Comparison of ENCODE assay signal across 8 mouse cellular contexts in genomic region chr8:119678138-119678843, GRCm38 (mm10). TPM values are rescaled to one million over a fixed set of nuclear protein-coding genes. Genes with fewer than 3 reads are reported as not detected.
DNase-seq lines count a peak whose midpoint lies in the region; TF ChIP-seq lines count a peak whose summit lies in the region.

No protein-coding gene starts in this region.

- no peaks in the 10 kb centered on the region for H3K4me1 ChIP-seq in bone marrow, adult 2 months (ENCODE audit: control insufficient read depth, insufficient read depth, low read length)

- intact Hi-C loops in left cerebral cortex, adult 2 months (cut with DNase I) = loop anchor here (5.0 kb wide), 1 partner anchor 71 kb away; the partner anchor contains the start of gene Taf1c
- intact Hi-C loops in left cerebral cortex, postnatal 36 days (cut with DNase I) = no loop called here

- no peak overlapping the region for H3K4me3 ChIP-seq in left cerebral cortex, adult 2 months
- H3K4me3 ChIP-seq in bone marrow, adult 2 months (replicated peaks; ENCODE audit: control insufficient read depth, low read depth, low read length) = no peak overlapping the region

- no peak overlapping the region for H3K27ac ChIP-seq in left cerebral cortex, adult 2 months
- no peak overlapping the region for H3K27ac ChIP-seq in bone marrow, adult 2 months (ENCODE audit: control insufficient read depth, insufficient read depth, low read depth, low read length, poor library complexity)

- DNase-seq in left cerebral cortex, adult 2 months (ENCODE audit: extremely low spot score in 1 of 2, low spot score in 2 of 2) = no peak
- DNase-seq in left cerebral cortex, postnatal 36 days (ENCODE audit: low spot score in 2 of 2) = no peak
- DNase-seq in forelimb bud, embryonic 11.5 days (ENCODE audit: low read depth, low spot score) = peak; percentile 64
- DNase-seq in kidney, adult 8-10 months = peak; percentile 31 to 36
- DNase-seq in lung, postnatal 10 days = peak; percentile 74
- DNase-seq in telencephalon, adult 2 months (ENCODE audit: low read depth, low spot score) = peak; percentile 10
- DNase-seq in ovary, postnatal 36 days (ENCODE audit: low spot score) = no peak

- WGBS in bone marrow, adult 2 months = 22% methylated on average over 18 of the region's 18 CpGs

- TF ChIP-seq CTCF in left cerebral cortex, adult 2 months (IDR thresholded peaks at IDR 0.05) = peak; percentile 53
- TF ChIP-seq CTCF in bone marrow, adult 2 months (IDR thresholded peaks at IDR 0.05; ENCODE audit: control insufficient read depth, insufficient read depth, low read length) = peak; percentile 40; the same call in 1 of the 2 replicates

- no peak for TF ChIP-seq POLR2A in bone marrow, adult 2 months (IDR thresholded peaks at IDR 0.05; ENCODE audit: borderline replicate concordance, control insufficient read depth, low read depth, low read length)

RNA-seq across cellular contexts. Expression of gene Wfdc1, which starts 12.1 kb away (rescaled TPM):
- total RNA-seq in left cerebral cortex, adult 2 months (2021) = 10 to 100 TPM in 1 of 2 experiments, 1 to 10 TPM in 1; 9.7 to 10.6 TPM
- total RNA-seq in left cerebral cortex, postnatal 36 days (2021) = 10 to 100 TPM in 1 of 2 experiments, 1 to 10 TPM in 1; 7.3 to 10.7 TPM
- polyA plus RNA-seq in bone marrow, adult 2 months (2011; ENCODE audit: insufficient read depth, insufficient read length, low replicate concordance, missing spikeins) = not detected in 2 replicates

RNA-seq across cellular contexts. Expression of gene Atp2c2, which starts 21.5 kb away (rescaled TPM):
- total RNA-seq in left cerebral cortex, adult 2 months (2021) = 1 to 10 TPM; 1.8 to 2.3 TPM
- total RNA-seq in left cerebral cortex, postnatal 36 days (2021) = 1 to 10 TPM; 2.0 to 2.6 TPM
- not detected in 2 replicates for polyA plus RNA-seq in bone marrow, adult 2 months (2011; ENCODE audit: insufficient read depth, insufficient read length, low replicate concordance, missing spikeins)

RNA-seq across cellular contexts. Expression of gene Kcng4, which starts 42.8 kb away (rescaled TPM):
- total RNA-seq in left cerebral cortex, adult 2 months (2021) = 1 to 10 TPM; 3.4 TPM
- 1 to 10 TPM; 3.1 to 3.7 TPM for total RNA-seq in left cerebral cortex, postnatal 36 days (2021)
- polyA plus RNA-seq in bone marrow, adult 2 months (2011; ENCODE audit: insufficient read depth, insufficient read length, low replicate concordance, missing spikeins) = not detected in 2 replicates

Comparison
In these comparisons a context has a peak if more than half of its experiments do, and no peak if none do; other contexts are left out.
1. DNase-seq: peak in forelimb bud, embryonic 11.5 days (single experiment), kidney, adult 8-10 months (2 of 2), lung, postnatal 10 days (single experiment) and telencephalon, adult 2 months (single experiment); none in left cerebral cortex, adult 2 months (0 of 2), left cerebral cortex, postnatal 36 days (0 of 2) and ovary, postnatal 36 days (single experiment).